In genomic region chr6:118724388-118724787, GRCm38 (mm10) we compare ENCODE assay signal across 21 mouse cellular contexts.
"Had no signal": no experiment of that assay in that cellular context is flagged by ENCODE, and none has a peak within 500 bp of the region (broad histone marks: within the 10 kb centered on the region; RNA-seq: fewer than 3 reads in every experiment).

No protein-coding gene starts in this region.

- H3K4me2 ChIP-seq: limb, embryonic 12.5 days; limb, embryonic 15.5 days; liver, embryonic 11.5 days; lung, embryonic 14.5 days; midbrain, embryonic 12.5 days; midbrain, embryonic 15.5 days; neural tube, embryonic 12.5 days; neural tube, embryonic 15.5 days had no signal

- H3K9me3 ChIP-seq: limb, embryonic 12.5 days; limb, embryonic 15.5 days; midbrain, embryonic 12.5 days; midbrain, embryonic 15.5 days; neural tube, embryonic 12.5 days; neural tube, embryonic 15.5 days had no signal

- H3K36me3 ChIP-seq: midbrain, embryonic 12.5 days; midbrain, embryonic 15.5 days; neural tube, embryonic 12.5 days had no signal

- H3K4me3 ChIP-seq: limb, embryonic 12.5 days; limb, embryonic 15.5 days; midbrain, embryonic 12.5 days; midbrain, embryonic 15.5 days; neural tube, embryonic 12.5 days; neural tube, embryonic 15.5 days had no signal

- H3K27me3 ChIP-seq: limb, embryonic 12.5 days; limb, embryonic 15.5 days; midbrain, embryonic 12.5 days; midbrain, embryonic 15.5 days; neural tube, embryonic 12.5 days; neural tube, embryonic 15.5 days had no signal

- H3K27ac ChIP-seq: limb, embryonic 12.5 days; limb, embryonic 15.5 days; liver, embryonic 14.5 days; macrophage; midbrain, embryonic 12.5 days; midbrain, embryonic 15.5 days; neural tube, embryonic 12.5 days; stomach, postnatal 0 days had no signal

- DNase-seq: kidney, postnatal 14 days; kidney, postnatal 4 days; liver, postnatal 0 days; lung, embryonic 14.5 days; right cerebral cortex, adult 18-20 months; right cerebral cortex, postnatal 14 days; right cerebral cortex, postnatal 4 days; thymus, adult 2 months; thymus, postnatal 14 days; thymus, postnatal 4 days had no signal

- ATAC-seq: liver, postnatal 0 days; lung, postnatal 0 days; midbrain, embryonic 15.5 days had no signal

- H3K4me1 ChIP-seq: midbrain, embryonic 12.5 days; midbrain, embryonic 15.5 days had no signal

- H3K9ac ChIP-seq: limb, embryonic 12.5 days; limb, embryonic 15.5 days; liver, embryonic 14.5 days; liver, postnatal 0 days; lung, embryonic 14.5 days; midbrain, embryonic 12.5 days; midbrain, embryonic 15.5 days; neural tube, embryonic 12.5 days; neural tube, embryonic 15.5 days had no signal
